Mouse (Mus musculus): ENCODE data around the gene Slc25a26. TPM values are rescaled to one million over a fixed set of nuclear protein-coding genes. Genes with fewer than 3 reads are reported as not detected.
A peak's percentile ranks its signal among the peaks of the same experiment; 100 is the strongest.

Slc25a26 gene
- polyA plus RNA-seq, 1 experiment from 2014 or later: 7.7 TPM

GRCm38 (mm10) chr6:94518171-94518570 lies 18.0 kb downstream of the Slc25a26 start:
- no peaks in the 10 kb centered on the region for H3K9me3 ChIP-seq (ENCODE audit: control insufficient read depth, low read length)
- DNase-seq (no peak), ATAC-seq (ENCODE audit: low FRiP score, low TSS enrichment) (no peak)
- WGBS: 91% methylated on average over 6 of the region's 6 CpGs
- H3K27ac ChIP-seq (replicated peaks; ENCODE audit: low read depth, low read length): no peak overlapping the region
- H3K27me3 ChIP-seq (ENCODE audit: control insufficient read depth, insufficient read depth, low read length): no peaks in the 10 kb centered on the region
- H3K4me3 ChIP-seq (replicated peaks; ENCODE audit: low read depth, low read length): no peak overlapping the region
- no peaks in the 10 kb centered on the region for H3K4me1 ChIP-seq (ENCODE audit: control insufficient read depth, insufficient read depth, low read length)
- H3K4me2 ChIP-seq (ENCODE audit: low read length): no peak overlapping the region
- H3K9ac ChIP-seq (replicated peaks; ENCODE audit: low read length): no peak overlapping the region
- no peaks in the 10 kb centered on the region for H3K36me3 ChIP-seq (ENCODE audit: control insufficient read depth, insufficient read depth, low read length)

DNA sequence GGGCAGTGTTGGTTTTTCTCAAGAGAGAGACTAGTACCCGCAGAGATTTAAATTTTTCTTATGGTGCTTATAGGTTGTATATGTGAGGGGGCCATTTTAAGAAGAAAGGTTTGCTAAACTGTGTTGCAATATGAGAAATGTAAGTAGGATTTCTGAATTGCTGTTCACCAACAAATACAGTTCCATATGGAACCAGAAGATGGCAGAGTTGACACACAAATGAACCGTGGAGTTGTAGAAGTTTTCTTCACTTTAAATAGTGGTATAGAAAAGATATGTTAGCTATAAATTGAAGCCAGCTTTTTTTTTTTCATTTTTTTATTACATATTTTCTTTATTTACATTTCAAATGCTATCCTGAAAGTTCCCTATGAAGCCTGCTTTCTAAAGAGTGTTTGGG lies 24.2 kb downstream of the Slc25a26 start:
- no peaks in the 10 kb centered on the region for H3K4me1 ChIP-seq (ENCODE audit: control insufficient read depth, insufficient read depth, low read length)
- H3K27me3 ChIP-seq (ENCODE audit: control insufficient read depth, insufficient read depth, low read length): no peaks in the 10 kb centered on the region
- H3K4me3 ChIP-seq (replicated peaks; ENCODE audit: low read depth, low read length): no peak overlapping the region
- no peak overlapping the region for H3K9ac ChIP-seq (replicated peaks; ENCODE audit: low read length)
- ATAC-seq (ENCODE audit: low FRiP score, low TSS enrichment) (no peak), DNase-seq (peak; percentile 83)
- H3K27ac ChIP-seq (replicated peaks; ENCODE audit: low read depth, low read length): no peak overlapping the region
- no peaks in the 10 kb centered on the region for H3K36me3 ChIP-seq (ENCODE audit: control insufficient read depth, insufficient read depth, low read length)
- H3K4me2 ChIP-seq (ENCODE audit: low read length): no peak overlapping the region
- no peaks in the 10 kb centered on the region for H3K9me3 ChIP-seq (ENCODE audit: control insufficient read depth, low read length)
- WGBS: 38% methylated on average over 2 of the region's 2 CpGs

GRCm38 (mm10) chr6:94530756-94531155 lies 30.6 kb downstream of the Slc25a26 start:
- no peak for ATAC-seq (ENCODE audit: low FRiP score, low TSS enrichment)
- Histone ChIP-seq H3K9me3 (ENCODE audit: control insufficient read depth, low read length) (no peaks in the 10 kb centered on the region), H3K4me2 (ENCODE audit: low read length) (no peak overlapping the region), H3K4me3 (replicated peaks; ENCODE audit: low read depth, low read length) (no peak overlapping the region), H3K4me1 (ENCODE audit: control insufficient read depth, insufficient read depth, low read length) (no peaks in the 10 kb centered on the region), H3K9ac (replicated peaks; ENCODE audit: low read length) (no peak overlapping the region), H3K27me3 (ENCODE audit: control insufficient read depth, insufficient read depth, low read length) (no peaks in the 10 kb centered on the region), H3K36me3 (ENCODE audit: control insufficient read depth, insufficient read depth, low read length) (no peaks in the 10 kb centered on the region), H3K27ac (replicated peaks; ENCODE audit: low read depth, low read length) (no peak overlapping the region)
- no peak for DNase-seq
- WGBS: 84% methylated on average over 7 of the region's 7 CpGs

GRCm38 (mm10) chr6:94532086-94532485 lies 32.0 kb downstream of the Slc25a26 start:
- H3K36me3 ChIP-seq (ENCODE audit: control insufficient read depth, insufficient read depth, low read length): no peaks in the 10 kb centered on the region
- ATAC-seq (ENCODE audit: low FRiP score, low TSS enrichment): no peak
- 84% methylated on average over 4 of the region's 4 CpGs for WGBS

GRCm38 (mm10) chr6:94536478-94536877 lies 36.3 kb downstream of the Slc25a26 start:
- Histone ChIP-seq H3K27me3 (ENCODE audit: control insufficient read depth, insufficient read depth, low read length) (no peaks in the 10 kb centered on the region), H3K4me2 (ENCODE audit: low read length) (no peak overlapping the region), H3K36me3 (ENCODE audit: control insufficient read depth, insufficient read depth, low read length) (no peaks in the 10 kb centered on the region), H3K4me1 (ENCODE audit: control insufficient read depth, insufficient read depth, low read length) (0 out of 2 replicates have a peak, but pooled peaks cover 4% of the 10 kb centered on the region), H3K4me3 (replicated peaks; ENCODE audit: low read depth, low read length) (no peak overlapping the region), H3K9ac (replicated peaks; ENCODE audit: low read length) (no peak overlapping the region), H3K27ac (replicated peaks; ENCODE audit: low read depth, low read length) (no peak overlapping the region), H3K9me3 (ENCODE audit: control insufficient read depth, low read length) (no peaks in the 10 kb centered on the region)
- DNase-seq: no peak
- no peak for ATAC-seq (ENCODE audit: low FRiP score, low TSS enrichment)
- 76% methylated on average over 8 of the region's 8 CpGs for WGBS

More at GRCm38 (mm10) chr6:94532086-94532485, 32.0 kb downstream of the Slc25a26 start:
- Histone ChIP-seq H3K4me3 (replicated peaks; ENCODE audit: low read depth, low read length) (no peak overlapping the region), H3K27me3 (ENCODE audit: control insufficient read depth, insufficient read depth, low read length) (no peaks in the 10 kb centered on the region), H3K9me3 (ENCODE audit: control insufficient read depth, low read length) (no peaks in the 10 kb centered on the region), H3K4me1 (ENCODE audit: control insufficient read depth, insufficient read depth, low read length) (no peaks in the 10 kb centered on the region), H3K4me2 (ENCODE audit: low read length) (no peak overlapping the region), H3K9ac (replicated peaks; ENCODE audit: low read length) (no peak overlapping the region), H3K27ac (replicated peaks; ENCODE audit: low read depth, low read length) (no peak overlapping the region)
- DNase-seq: no peak

GRCm38 (mm10) chr6:94537652-94538051 lies 37.5 kb downstream of the Slc25a26 start:
- Histone ChIP-seq H3K4me2 (ENCODE audit: low read length) (no peak overlapping the region), H3K27me3 (ENCODE audit: control insufficient read depth, insufficient read depth, low read length) (no peaks in the 10 kb centered on the region), H3K9me3 (ENCODE audit: control insufficient read depth, low read length) (no peaks in the 10 kb centered on the region), H3K4me1 (ENCODE audit: control insufficient read depth, insufficient read depth, low read length) (0 out of 2 replicates have a peak, but pooled peaks cover 4% of the 10 kb centered on the region), H3K27ac (replicated peaks; ENCODE audit: low read depth, low read length) (no peak overlapping the region), H3K36me3 (ENCODE audit: control insufficient read depth, insufficient read depth, low read length) (no peaks in the 10 kb centered on the region), H3K9ac (replicated peaks; ENCODE audit: low read length) (no peak overlapping the region), H3K4me3 (replicated peaks; ENCODE audit: low read depth, low read length) (no peak overlapping the region)
- DNase-seq: no peak
- ATAC-seq (ENCODE audit: low FRiP score, low TSS enrichment): no peak
- WGBS: 86% methylated on average over 1 of the region's 1 CpGs

GRCm38 (mm10) chr6:94540090-94540489 lies 40.0 kb downstream of the Slc25a26 start:
- Histone ChIP-seq H3K4me1 (ENCODE audit: control insufficient read depth, insufficient read depth, low read length) (0 out of 2 replicates have a peak, but pooled peaks cover 4% of the 10 kb centered on the region), H3K27ac (replicated peaks; ENCODE audit: low read depth, low read length) (no peak overlapping the region), H3K4me3 (replicated peaks; ENCODE audit: low read depth, low read length) (no peak overlapping the region), H3K9ac (replicated peaks; ENCODE audit: low read length) (no peak overlapping the region), H3K9me3 (ENCODE audit: control insufficient read depth, low read length) (no peaks in the 10 kb centered on the region), H3K27me3 (ENCODE audit: control insufficient read depth, insufficient read depth, low read length) (no peaks in the 10 kb centered on the region), H3K36me3 (ENCODE audit: control insufficient read depth, insufficient read depth, low read length) (no peaks in the 10 kb centered on the region), H3K4me2 (ENCODE audit: low read length) (no peak overlapping the region)
- WGBS: 60% methylated on average over 3 of the region's 3 CpGs
- ATAC-seq (ENCODE audit: low FRiP score, low TSS enrichment) (no peak), DNase-seq (no peak)

- Histone ChIP-seq H3K9me3 (ENCODE audit: control insufficient read depth, low read length) (no peaks in the 10 kb centered on the region), H3K9ac (replicated peaks; ENCODE audit: low read length) (no peak overlapping the region), H3K4me2 (ENCODE audit: low read length) (no peak overlapping the region), H3K4me3 (replicated peaks; ENCODE audit: low read depth, low read length) (no peak overlapping the region), H3K27ac (replicated peaks; ENCODE audit: low read depth, low read length) (no peak overlapping the region), H3K36me3 (ENCODE audit: control insufficient read depth, insufficient read depth, low read length) (no peaks in the 10 kb centered on the region), H3K27me3 (ENCODE audit: control insufficient read depth, insufficient read depth, low read length) (no peaks in the 10 kb centered on the region), H3K4me1 (ENCODE audit: control insufficient read depth, insufficient read depth, low read length) (0 out of 2 replicates have a peak, but pooled peaks cover 4% of the 10 kb centered on the region)
- 14% methylated on average over 4 of the region's 4 CpGs for WGBS
- ATAC-seq (ENCODE audit: low FRiP score, low TSS enrichment) (no peak), DNase-seq (no peak)
These were observed 40.5 kb downstream of the Slc25a26 start for GRCm38 (mm10) chr6:94540615-94541014.

- no peaks in the 10 kb centered on the region for H3K9me3 ChIP-seq (ENCODE audit: control insufficient read depth, low read length)
- H3K27ac ChIP-seq (replicated peaks; ENCODE audit: low read depth, low read length): no peak overlapping the region
- no peak overlapping the region for H3K9ac ChIP-seq (replicated peaks; ENCODE audit: low read length)
- ATAC-seq (ENCODE audit: low FRiP score, low TSS enrichment): no peak
- H3K4me1 ChIP-seq (ENCODE audit: control insufficient read depth, insufficient read depth, low read length): 0 out of 2 replicates have a peak, but pooled peaks cover 4% of the 10 kb centered on the region
- no peaks in the 10 kb centered on the region for H3K36me3 ChIP-seq (ENCODE audit: control insufficient read depth, insufficient read depth, low read length)
- H3K27me3 ChIP-seq (ENCODE audit: control insufficient read depth, insufficient read depth, low read length): no peaks in the 10 kb centered on the region
- no peak overlapping the region for H3K4me2 ChIP-seq (ENCODE audit: low read length)
- no peak overlapping the region for H3K4me3 ChIP-seq (replicated peaks; ENCODE audit: low read depth, low read length)
- WGBS: 23% methylated on average over 6 of the region's 6 CpGs
- no peak for DNase-seq
These were observed 41.0 kb downstream of the Slc25a26 start for GRCm38 (mm10) chr6:94541133-94541532.

All from midbrain, embryonic 14.5 days (tissue).